Mouse (Mus musculus): ENCODE results near the gene Tnks2.
A peak's percentile ranks its signal among the peaks of the same experiment; 100 is the strongest.
"Not testable (repeated sequence)": the region's sequence is repeated elsewhere in the genome, so short reads cannot be mapped to it uniquely, and the experiment has no call there.

The Tnks2 gene

DNA sequence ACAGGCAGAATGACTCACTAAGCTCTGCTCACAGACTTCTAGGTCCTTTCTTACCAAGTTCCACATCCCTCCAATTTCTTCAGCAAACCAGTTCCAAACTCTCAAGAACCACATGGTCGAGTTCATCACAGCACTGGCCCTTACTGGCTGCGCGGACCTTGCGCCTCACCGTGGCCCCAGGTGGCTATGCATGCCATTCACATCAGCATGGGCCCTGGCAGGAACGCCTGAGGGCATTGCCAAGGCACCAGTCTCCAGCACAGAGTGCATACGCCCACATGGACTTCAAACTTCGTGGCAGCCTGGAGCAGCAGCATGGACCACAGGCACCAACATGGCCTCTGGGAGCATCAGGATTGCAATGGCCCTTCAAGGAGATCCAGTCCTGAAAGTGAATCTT, 5.7 kb upstream of the Tnks2 start:
- no peak for DNase-seq

DNA sequence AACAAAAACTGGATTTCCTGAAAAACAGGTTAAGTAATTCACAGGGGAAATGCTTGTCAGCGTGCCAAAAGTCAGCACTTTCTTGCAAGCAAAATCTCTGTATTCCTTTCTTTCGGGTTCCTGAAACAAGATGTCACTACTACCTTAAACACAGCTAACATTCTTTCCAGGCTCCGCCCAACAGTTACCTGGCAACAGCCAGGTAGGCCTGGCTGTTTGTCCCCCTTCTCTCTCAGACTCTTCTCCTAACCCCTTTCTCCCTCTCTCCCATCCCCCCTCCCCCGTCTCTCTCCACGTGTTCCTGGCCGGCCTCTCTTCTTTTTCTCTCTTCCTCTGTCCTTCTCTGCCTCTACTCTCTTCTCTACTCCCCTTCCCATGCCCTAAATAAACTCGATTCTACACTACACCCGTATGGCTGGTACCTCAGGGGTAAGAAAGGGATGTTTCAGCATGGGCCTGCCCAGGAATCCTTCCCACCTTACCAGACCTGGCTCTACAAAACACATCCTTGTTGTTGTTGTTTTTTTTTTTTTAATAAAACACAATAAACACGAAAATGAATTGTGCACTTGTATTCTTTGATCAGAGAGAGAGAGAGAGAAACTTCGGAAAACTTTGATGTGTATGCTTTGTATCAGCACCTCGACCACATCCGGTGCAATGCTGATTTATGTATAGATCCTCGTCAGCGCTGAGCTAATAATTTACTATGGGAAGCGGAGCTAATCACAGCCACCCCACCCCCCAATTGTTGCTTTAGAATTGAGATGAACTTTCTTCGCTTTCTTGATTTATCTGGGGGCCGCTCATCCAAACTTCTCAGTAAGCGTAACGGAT, 863 bp upstream of the Tnks2 start:
- DNase-seq, result peak; percentile 32

- DNase-seq, result peak; percentile 73
Observed at GRCm38 (mm10) chr19:36834532-36835431, 750 bp downstream of the Tnks2 start.

DNA sequence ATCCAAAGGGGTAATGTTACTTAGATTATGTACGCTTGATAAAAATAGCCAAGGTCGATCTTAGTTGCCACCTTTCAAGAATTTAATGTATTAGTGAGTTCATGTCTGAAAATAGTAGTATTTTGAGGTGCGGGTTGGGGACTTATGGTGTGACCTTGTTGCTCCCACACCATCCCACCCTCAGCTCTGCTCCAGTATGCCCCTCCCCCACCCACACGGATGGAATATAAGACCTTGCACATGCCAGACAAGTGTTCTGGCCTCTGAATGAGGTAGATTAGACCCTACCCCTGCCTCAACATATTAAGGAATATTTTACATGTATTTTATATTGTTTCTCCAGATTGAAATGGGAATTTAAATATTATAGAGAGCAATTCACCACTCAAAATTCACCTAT, 2.0 kb downstream of the Tnks2 start:
- no peak for DNase-seq

GRCm38 (mm10) chr19:36840301-36840700, 6.3 kb downstream of the Tnks2 start:
- DNase-seq, result no peak

DNA sequence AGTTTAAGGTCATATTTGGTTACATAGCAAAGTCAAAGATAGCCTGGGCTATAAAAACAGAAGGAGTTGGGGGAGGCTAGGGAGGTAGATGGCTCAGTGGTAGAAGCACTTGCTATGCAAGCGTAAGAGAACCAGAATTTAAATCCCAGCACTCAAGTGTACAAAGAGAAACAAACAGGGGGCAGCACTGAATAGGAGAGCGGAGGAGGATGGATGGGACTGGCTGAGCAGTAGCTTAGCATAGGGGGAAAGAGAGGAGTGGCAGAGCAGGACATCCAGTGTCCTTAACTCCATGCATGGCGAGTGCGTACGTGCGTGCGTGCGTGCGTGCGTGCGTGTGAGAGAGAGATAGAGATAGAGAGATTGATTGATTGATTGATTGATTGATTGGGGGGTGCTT, 9.8 kb downstream of the Tnks2 start:
- no peak for DNase-seq

DNA sequence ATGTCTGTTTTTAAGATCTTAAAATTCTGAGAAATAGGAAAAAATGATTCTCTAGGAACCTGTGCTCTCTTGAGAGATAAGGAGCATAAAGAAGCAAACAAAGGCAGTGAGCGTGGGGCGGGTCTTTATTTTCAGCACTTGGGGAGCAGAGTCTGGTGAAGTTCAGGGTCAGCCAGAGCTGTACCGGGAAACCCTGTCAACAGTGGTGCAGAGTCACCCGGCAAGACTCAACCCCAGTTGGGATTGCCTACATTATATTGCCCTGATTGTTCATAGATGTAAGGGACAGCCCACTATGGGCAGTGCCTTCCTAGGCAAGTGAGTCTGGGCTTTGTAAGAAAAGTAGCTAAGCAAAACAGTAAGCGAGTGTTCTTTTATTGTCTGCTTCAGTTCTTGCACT, 11.9 kb downstream of the Tnks2 start:
- no peak for DNase-seq

- no peak for DNase-seq
Observed at GRCm38 (mm10) chr19:36853831-36854230, 19.8 kb downstream of the Tnks2 start.

DNA sequence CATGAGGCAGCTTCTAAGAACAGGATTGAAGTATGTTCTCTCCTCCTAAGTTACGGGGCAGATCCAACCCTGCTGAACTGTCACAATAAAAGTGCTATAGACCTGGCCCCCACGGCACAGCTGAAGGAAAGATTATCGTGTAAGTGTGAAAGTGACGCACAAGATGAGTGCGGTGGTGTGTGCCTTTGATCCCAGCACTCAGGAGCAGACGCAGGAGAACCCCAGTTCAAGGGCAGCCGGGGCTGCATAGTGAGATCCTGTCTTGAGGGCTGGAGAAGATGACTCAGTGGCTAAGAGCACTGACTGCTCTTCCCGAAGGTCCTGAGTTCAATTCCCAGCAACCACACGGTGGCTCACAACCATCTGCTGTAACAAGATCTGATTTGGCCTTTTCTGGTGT, 23.8 kb downstream of the Tnks2 start:
- DNase-seq, result no peak

GRCm38 (mm10) chr19:36860393-36860792, 26.4 kb downstream of the Tnks2 start:
- no peak for DNase-seq

- no peak for DNase-seq
Observed at GRCm38 (mm10) chr19:36865905-36866304, 31.9 kb downstream of the Tnks2 start.

DNA sequence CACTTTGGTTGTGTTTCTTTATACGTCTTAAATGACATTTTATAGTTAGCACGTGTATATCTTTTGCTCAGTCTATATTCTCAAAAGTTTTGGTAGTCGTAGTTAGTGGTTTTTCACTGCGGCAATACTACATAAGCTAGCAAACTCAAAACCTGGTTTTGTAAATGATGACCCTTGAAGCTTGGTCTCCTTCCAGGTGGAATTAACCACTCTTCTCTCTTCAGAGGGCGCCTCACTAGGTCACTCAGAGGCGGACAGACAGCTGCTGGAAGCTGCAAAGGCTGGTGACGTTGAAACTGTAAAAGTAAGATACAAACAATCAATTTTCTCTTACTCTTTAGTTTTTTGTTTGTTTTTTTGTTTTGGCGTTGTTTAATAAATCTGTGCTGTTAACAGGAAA, 33.4 kb downstream of the Tnks2 start:
- DNase-seq, result no peak

GRCm38 (mm10) chr19:36868675-36869074, 34.6 kb downstream of the Tnks2 start:
- DNase-seq, result not testable (repeated sequence)

DNA sequence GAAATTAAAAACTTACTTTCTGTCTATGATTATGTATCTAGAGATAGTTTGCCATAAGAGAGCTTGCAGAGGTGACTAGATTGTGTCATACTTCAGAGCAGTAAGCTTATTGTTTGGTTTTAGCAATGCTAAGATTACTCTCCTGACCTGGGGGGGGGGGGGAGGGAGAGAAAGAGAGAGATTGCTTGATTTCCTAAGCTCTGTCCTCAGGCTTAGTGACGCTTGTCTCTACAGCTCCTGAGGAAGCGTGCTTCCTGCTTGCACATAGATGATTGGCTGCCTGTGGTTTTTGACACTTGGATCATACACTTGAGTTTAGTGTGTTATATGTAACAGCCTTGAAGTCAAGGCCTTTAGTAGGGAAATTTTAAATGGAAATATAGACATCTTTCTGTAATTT, 40.6 kb downstream of the Tnks2 start:
- DNase-seq, result no peak

GRCm38 (mm10) chr19:36877329-36877728, 43.3 kb downstream of the Tnks2 start:
- DNase-seq, result no peak

DNA sequence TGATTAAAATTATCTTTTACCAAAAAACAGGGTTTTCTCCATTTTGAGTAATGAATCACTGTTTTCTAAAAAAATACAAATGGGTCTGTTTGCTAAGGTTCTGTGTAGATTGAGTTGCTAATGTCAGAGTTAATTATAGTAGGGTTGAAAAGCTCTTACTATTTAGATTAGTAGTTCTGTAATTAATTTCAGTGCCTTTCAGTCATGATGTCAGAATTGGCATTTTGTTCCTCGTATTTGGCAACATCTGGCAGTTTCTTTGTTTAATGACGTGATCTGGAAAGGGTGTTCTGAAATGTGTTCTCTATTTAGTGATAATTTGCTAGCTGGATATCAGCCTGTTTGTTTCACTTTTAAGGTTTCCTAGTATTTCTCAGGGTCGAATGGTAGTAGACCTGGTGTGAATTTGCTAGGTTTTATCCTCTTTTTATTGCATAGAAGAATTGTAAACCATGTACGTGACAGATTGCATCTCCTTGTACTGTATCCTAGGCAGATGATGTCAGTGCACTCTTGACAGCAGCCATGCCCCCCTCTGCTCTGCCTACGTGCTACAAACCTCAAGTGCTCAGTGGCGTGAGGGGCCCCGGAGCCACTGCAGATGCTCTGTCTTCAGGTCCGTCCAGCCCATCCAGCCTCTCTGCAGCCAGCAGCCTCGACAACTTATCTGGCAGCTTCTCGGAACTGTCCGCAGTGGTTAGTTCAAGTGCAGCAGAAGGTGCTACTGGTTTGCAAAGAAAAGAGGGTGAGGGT, 44.9 kb downstream of the Tnks2 start:
- no peak for DNase-seq

DNA sequence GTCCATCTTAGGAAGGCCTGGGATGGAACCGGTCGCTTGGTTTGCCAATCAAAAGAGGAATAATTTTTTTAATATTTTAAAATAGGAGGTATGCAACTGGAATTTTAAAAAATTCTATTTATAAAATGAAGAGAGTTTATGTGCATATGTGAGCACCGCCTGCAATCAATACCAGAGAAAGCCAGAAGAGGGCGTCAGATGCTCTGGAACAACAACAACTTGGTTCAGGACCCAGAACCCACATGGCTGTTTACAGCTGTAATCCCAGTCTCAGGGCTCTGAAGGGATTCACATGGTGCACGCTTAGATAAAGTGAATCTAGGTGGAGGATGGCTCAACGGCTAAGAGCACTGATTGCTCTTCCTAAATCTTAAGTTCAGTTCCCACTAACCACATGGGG, 49.1 kb downstream of the Tnks2 start:
- peak; percentile 23 for DNase-seq

DNA sequence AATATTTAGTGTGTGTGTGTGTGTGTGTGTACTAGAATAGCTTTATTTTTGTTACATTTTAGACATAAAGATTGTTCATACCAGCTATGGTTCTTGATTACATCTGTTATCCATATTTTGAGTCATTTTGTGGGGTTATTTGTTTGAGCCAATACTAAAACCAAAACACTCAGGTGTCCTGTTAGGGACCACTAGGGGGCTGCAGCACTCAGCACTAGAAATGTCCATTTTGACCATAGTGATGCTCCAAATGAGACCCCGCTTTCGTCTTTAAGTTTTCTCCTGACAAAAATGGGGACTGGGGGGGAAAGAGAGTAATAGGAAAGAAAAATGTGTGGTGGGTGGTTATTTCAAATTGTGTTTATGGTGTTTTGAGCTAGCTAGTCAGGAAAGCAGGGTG, 52.3 kb downstream of the Tnks2 start:
- no peak for DNase-seq

DNA sequence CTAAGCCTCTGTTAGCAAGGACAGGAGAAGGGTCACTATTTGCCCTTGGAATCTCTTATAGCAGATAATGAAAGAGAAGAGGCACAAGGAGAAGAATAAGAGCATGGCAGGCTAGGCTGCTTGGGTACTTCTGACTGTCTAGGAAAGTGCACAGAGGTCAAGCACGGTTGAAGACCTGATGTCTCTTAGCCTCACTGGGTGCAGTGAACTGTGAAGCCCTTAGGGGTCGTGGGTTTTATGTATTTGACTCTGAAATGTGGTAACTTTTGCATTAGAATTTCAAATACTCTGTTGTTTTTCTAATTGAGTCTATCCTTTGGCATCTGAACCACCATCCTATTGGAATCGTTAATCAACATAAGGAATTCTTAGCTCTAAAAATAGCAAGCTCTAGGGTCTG, 53.7 kb downstream of the Tnks2 start:
- no peak for DNase-seq

DNA sequence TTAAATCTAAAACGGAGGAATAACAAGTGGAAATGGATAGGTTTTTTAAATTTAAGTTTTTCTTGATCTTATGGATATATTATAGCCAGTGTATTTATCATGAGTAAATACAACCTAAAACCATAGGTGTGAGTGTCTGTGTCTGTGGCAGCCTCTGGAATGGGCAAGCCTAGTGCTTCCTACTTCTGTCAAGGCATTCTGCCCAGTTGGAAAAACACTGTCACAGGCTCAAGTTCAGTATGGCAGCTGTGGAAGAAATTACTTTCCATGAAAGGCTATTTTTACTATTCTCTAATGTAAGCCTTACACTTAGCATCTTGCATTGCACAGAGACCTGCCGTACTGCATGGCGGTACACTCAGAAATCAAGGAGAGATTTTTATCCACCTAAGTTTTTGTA, 57.7 kb downstream of the Tnks2 start:
- no peak for DNase-seq

DNA sequence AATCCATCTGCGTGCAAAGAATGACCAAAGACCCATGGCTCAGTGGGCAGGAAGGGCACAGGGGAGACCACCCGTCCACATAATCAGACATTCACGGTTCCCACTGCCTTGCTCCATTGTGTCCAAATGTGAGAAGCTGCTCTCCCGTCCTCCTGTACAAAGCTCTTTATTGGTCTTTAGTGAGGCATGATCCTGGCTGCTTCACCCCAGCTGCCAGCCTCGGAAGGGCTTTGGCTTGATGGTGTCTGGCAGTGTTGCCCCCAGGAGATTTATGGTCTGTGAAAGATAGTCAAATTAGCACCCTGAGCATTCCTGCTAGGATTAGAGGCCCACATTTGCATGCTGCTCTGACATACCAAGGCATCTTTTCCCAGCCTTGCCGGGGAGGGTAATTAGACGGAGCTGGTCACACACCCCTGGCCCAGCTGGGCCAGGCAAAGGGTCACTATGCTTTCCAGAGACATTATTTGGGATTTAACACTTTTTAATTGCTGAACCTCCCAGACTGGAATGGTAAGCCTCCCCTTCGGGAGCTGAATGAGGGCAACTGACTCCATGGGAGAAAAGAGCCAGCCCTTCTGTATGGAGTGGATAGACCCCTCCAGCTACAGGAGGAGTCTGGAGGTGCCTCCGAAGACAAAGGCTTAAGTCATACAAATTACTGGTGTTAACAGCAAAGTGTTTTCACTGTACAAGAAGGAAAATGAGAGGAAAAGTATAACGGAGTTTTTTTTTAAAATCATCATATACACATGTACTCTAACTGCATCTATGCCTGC, 62.9 kb downstream of the Tnks2 start:
- DNase-seq, result no peak

DNA sequence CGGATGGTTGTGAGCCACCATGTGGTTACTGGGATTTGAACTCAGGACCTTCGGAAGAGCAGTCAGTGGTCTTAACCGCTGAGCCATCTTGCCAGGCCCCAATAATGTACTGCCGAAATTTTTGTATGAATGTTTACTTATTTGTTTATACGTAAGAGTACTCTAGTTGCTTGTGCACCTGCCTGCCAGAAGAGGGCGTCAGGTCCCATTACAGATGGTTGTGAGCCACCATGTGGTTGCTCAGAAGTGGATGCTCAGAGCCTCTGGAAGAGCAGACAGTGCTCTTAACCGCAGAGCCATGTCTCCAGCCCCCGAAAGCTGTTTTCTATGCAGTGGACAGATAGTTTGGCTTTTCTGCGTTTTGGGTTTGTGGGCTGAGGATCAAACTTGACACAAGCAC, 63.7 kb downstream of the Tnks2 start:
- DNase-seq, result peak; percentile 38

- no peak for DNase-seq
Observed at GRCm38 (mm10) chr19:36903377-36903776, 69.3 kb downstream of the Tnks2 start.
